Mouse (Mus musculus) kidney, embryonic 16.5 days (tissue): ENCODE data around the gene Plce1. TPM values are rescaled to one million over a fixed set of nuclear protein-coding genes. Genes with fewer than 3 reads are reported as not detected.

Experiments used
- ATAC-seq: fragments of 200-750 bp; cut with Nextera tagmentation; 2 replicates; pipeline ENCODE4 v1.8.0; 2017; ENCODE audit warnings: moderate TSS enrichment; ENCODE audit not compliant: low FRiP score, low TSS enrichment
- H3K27ac ChIP-seq: fragments of 300-500 bp; sonication (generic); 2 replicates; pipeline ENCODE4 v1.5.1; 2014; ENCODE audit warnings: low read length
- H3K27me3 ChIP-seq: fragments of 300-500 bp; sonication (generic); 2 replicates; pipeline ENCODE4 v1.6.1; 2014; ENCODE audit warnings: low read length, control low read depth, mixed read lengths; ENCODE audit not compliant: insufficient read depth
- H3K36me3 ChIP-seq: fragments of 300-500 bp; sonication (generic); 2 replicates; pipeline ENCODE4 v1.6.1; 2014; ENCODE audit warnings: low read length, control low read depth, mixed read lengths; ENCODE audit not compliant: insufficient read depth
- H3K4me1 ChIP-seq: fragments of 300-500 bp; sonication (generic); 2 replicates; pipeline ENCODE4 v1.6.1; 2014; ENCODE audit warnings: low read length, control low read depth, mixed read lengths; ENCODE audit not compliant: insufficient read depth
- H3K4me2 ChIP-seq: fragments of 300-500 bp; sonication (generic); replicated peaks from 2 replicates; pipeline ENCODE4 v1.6.1; 2014; ENCODE audit warnings: low read depth, low read length
- H3K4me3 ChIP-seq: fragments of 300-500 bp; sonication (generic); 2 replicates; pipeline ENCODE4 v1.5.1; 2014; ENCODE audit warnings: mild to moderate bottlenecking, low read length
- H3K9ac ChIP-seq: fragments of 300-500 bp; sonication (generic); replicated peaks from 2 replicates; pipeline ENCODE4 v1.6.1; 2014; ENCODE audit warnings: low read length
- H3K9me3 ChIP-seq: fragments of 300-500 bp; sonication (generic); 2 replicates; pipeline ENCODE4 v1.6.1; 2016; ENCODE audit warnings: low read length, control low read depth
- WGBS: fragments of 180-500 bp; shearing (Covaris S2); extraction: QIAGEN DNeasy Blood & Tissue Kit; methylation state at CpG from one replicate; pipeline ENCODE4 v1.1.7; 2014; 5-methylcytosine and 5-hydroxymethylcytosine counted together
- polyA plus RNA-seq: library from polyadenylated mRNA; unstranded; fragments of >200 nt; fragmentation: Nextera tagmentation; extraction: Ambion mirVana; gene quantifications from 2 replicates; pipeline ENCODE4 v1.2.1, GENCODE M21; 2015

Plce1 gene
- polyA plus RNA-seq, 1 experiment from 2014 or later, result 3.0 TPM

DNA sequence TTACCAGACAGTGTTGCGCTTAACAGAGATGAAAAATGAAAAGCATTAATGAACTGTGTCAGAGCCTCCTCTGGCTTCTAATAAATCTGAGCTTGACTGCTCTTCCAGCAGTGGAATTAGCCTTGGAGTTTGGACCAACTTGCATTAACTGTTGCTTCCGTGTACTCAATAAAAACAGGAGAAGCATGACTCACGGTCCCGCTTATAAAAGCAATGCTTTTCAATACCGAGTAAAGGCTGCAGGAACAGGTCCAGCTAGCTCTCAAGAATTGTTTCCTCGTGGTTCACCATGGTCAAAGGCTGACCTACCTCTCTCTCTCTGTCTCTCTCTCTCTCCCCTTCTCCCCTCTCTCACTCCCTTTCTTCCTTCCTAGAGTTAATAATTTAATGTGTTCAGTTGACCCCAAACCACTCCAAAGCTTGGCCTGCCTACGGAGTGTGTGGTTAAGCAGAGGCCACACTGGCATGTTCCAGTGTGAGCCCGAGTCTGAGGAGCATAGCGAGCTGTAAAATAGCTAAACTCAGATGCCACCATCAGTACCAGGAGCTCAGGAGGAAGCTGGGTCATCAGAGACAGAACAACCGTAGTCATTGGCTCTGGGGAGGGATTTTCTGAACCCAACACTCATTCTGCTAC lies 10.5 kb upstream of the Plce1 start:
- ATAC-seq, result peak; percentile 69; the same call in 1 of the 2 replicates
- H3K4me3 ChIP-seq, result no peak overlapping the region
- H3K4me2 ChIP-seq, result no peak overlapping the region
- H3K36me3 ChIP-seq, result no peaks in the 10 kb centered on the region
- H3K9ac ChIP-seq, result no peak overlapping the region
- no peak overlapping the region for H3K27ac ChIP-seq
- no peaks in the 10 kb centered on the region for H3K27me3 ChIP-seq
- H3K4me1 ChIP-seq, result no peaks in the 10 kb centered on the region
- no peaks in the 10 kb centered on the region for H3K9me3 ChIP-seq
- 58% methylated on average over 10 of the region's 10 CpGs for WGBS

DNA sequence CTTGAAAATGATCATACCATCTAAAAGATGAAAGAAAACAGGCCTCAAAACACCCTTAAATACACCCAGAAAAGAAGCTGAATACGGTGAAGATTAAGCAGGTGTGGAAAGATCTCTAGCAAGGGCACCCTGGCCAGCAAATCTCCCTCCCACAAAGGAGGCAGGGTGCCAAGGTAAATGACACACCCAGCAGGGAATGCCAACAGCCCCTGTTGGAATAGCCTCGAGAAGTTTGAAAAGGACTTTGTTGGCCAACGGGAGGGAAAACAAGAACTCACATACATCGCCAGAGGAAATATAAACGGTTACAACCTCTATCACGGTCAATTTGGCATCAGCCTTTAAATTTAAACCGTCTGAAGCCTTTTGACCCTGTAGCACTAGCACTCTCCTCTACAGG lies 5.5 kb upstream of the Plce1 start:
- Histone ChIP-seq H3K9me3 (no peaks in the 10 kb centered on the region), H3K36me3 (no peaks in the 10 kb centered on the region), H3K4me1 (0 out of 2 replicates have a peak, but pooled peaks cover 3% of the 10 kb centered on the region), H3K9ac (no peak overlapping the region), H3K4me3 (no peak overlapping the region), H3K27me3 (peaks cover 11% of the 10 kb centered on the region; the same call in 1 of the 2 replicates), H3K27ac (no peak overlapping the region), H3K4me2 (no peak overlapping the region)
- 46% methylated on average over 7 of the region's 7 CpGs for WGBS
- ATAC-seq, result no peak

DNA sequence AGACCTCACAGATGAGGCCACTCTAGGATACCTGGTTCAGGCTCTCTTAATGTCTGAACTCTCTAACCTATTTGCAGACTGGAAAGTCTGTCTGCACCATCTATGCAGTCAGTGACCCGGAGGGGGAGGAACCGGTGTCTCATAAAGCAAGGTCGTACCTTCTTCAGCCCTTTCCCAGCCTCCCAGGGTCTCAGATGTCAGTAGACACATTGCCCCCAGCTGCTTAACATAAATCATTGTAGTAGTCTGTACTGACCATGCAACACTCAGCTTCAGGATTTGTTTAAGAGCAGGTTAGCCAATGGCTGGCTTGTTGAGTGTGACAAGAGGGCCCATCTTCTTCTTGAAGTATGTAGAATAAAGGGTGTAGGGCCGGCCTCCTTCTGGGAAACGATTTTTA lies 2.6 kb upstream of the Plce1 start:
- no peaks in the 10 kb centered on the region for H3K9me3 ChIP-seq
- H3K9ac ChIP-seq, result no peak overlapping the region
- ATAC-seq, result peak; percentile 74; the same call in 1 of the 2 replicates
- H3K4me3 ChIP-seq, result no peak overlapping the region
- peaks cover 20% of the 10 kb centered on the region for H3K4me1 ChIP-seq
- H3K36me3 ChIP-seq, result no peaks in the 10 kb centered on the region
- no peak overlapping the region for H3K27ac ChIP-seq
- 20% methylated on average over 5 of the region's 5 CpGs for WGBS
- no peak overlapping the region for H3K4me2 ChIP-seq
- H3K27me3 ChIP-seq, result peaks cover 15% of the 10 kb centered on the region

DNA sequence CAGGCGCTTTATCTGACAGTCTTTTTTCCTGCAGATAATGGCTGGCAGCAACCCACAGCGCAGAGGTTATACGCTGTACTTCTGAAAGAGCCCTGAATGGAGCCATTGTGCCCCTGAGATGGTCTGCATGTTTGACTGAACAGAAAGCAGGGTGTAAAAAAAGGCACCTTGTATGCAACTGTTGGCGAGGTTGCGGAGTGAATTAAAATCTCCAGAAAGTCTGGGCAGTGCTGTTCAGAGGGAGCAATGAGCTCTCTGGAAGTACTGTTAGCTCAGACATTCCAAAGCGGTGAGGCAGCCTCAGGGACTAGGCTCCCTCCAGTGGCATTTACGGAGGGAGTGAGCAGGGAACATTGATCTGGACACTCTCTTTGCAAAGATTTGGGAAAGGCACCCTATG lies 2.0 kb upstream of the Plce1 start:
- WGBS, result 35% methylated on average over 7 of the region's 7 CpGs
- 0 out of 2 replicates have a peak, but pooled peaks have one; percentile 44 for ATAC-seq
- Histone ChIP-seq H3K4me1 (peaks cover 20% of the 10 kb centered on the region), H3K27me3 (peaks cover 19% of the 10 kb centered on the region), H3K27ac (no peak overlapping the region), H3K4me3 (no peak overlapping the region), H3K36me3 (no peaks in the 10 kb centered on the region), H3K4me2 (no peak overlapping the region), H3K9ac (no peak overlapping the region), H3K9me3 (no peaks in the 10 kb centered on the region)

DNA sequence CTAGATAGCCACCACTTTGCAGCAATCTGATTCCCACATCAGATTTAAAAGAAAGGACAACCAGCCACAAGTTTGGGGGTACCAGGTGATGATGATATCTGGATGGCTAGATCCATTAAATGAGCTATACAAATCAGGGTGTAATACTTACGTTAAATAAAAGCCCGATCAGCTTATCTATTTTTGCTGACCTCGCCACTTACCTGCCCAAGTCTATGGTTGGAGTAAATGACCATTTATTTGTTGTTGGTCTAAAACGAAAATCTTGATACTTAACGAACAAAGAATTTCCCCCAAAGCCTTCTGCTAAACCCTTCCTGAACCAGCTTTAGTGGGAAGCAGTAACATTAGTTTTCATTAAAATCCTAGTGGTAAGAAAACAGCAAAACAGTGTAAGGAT lies 1.4 kb upstream of the Plce1 start:
- Histone ChIP-seq H3K27me3 (peaks cover 19% of the 10 kb centered on the region), H3K4me1 (peaks cover 20% of the 10 kb centered on the region), H3K4me3 (no peak overlapping the region), H3K9me3 (no peaks in the 10 kb centered on the region), H3K9ac (no peak overlapping the region), H3K36me3 (no peaks in the 10 kb centered on the region), H3K27ac (no peak overlapping the region), H3K4me2 (no peak overlapping the region)
- WGBS, result 77% methylated on average over 5 of the region's 5 CpGs
- ATAC-seq, result no peak

DNA sequence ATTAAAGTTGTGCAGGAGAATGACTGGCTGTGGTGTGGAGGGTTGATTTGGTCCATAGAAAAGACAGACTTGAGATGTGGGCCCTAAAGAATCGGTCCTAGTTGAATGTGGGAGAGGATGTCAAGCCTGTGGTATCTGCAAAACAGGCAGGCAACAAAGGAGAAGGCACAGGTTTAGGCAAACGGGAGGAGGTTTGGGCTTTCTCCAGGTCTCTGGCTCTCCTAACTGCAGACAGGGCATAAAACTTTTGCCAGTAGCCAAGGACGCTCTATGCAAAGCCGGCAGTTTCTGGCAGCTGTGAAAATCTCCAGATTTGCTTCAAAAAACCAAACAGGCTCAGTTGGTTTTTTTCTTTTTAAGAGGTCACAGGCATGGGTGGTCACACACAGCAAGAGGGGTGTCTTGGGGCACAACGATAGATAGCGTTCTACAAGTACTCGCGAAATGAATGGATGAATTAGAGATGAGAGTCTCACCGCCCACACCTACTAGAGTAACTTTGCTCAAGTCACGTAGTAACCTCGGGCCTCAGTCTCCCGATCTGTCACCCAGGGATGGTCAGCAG lies 671 bp upstream of the Plce1 start:
- Histone ChIP-seq H3K9me3 (no peaks in the 10 kb centered on the region), H3K27ac (no peak overlapping the region), H3K36me3 (no peaks in the 10 kb centered on the region), H3K4me3 (peak overlapping the region; percentile 57), H3K4me2 (peak overlapping the region; percentile 97), H3K27me3 (peaks cover 19% of the 10 kb centered on the region), H3K4me1 (peaks cover 20% of the 10 kb centered on the region), H3K9ac (peak overlapping the region; percentile 64; the same call in 1 of the 2 replicates)
- no peak for ATAC-seq
- 9% methylated on average over 12 of the region's 12 CpGs for WGBS

DNA sequence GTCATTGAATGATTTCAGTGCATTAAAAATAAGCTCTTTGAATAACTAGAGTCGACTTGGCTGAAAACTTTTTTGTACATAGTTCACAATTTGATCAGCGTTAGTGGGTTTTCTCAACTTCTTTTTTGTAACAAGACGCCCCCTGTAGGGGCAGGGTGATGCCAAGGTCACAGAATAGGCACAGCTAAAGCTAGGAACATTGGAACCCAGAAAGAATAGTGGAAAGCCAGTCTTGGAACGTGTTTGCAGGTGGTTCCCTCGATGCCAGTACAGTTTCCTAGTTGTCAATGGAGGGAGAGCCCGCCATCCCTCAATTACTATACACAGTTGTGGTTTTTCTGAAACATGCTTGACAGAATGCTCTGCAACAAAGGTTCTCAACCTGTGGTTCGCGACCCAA lies 997 bp downstream of the Plce1 start:
- WGBS, result 24% methylated on average over 8 of the region's 8 CpGs
- no peaks in the 10 kb centered on the region for H3K9me3 ChIP-seq
- H3K9ac ChIP-seq, result no peak overlapping the region
- H3K27ac ChIP-seq, result no peak overlapping the region
- peak overlapping the region; percentile 97 for H3K4me2 ChIP-seq
- ATAC-seq, result no peak
- no peaks in the 10 kb centered on the region for H3K36me3 ChIP-seq
- H3K4me3 ChIP-seq, result peak overlapping the region; percentile 57
- peaks cover 19% of the 10 kb centered on the region for H3K27me3 ChIP-seq
- peaks cover 20% of the 10 kb centered on the region for H3K4me1 ChIP-seq

DNA sequence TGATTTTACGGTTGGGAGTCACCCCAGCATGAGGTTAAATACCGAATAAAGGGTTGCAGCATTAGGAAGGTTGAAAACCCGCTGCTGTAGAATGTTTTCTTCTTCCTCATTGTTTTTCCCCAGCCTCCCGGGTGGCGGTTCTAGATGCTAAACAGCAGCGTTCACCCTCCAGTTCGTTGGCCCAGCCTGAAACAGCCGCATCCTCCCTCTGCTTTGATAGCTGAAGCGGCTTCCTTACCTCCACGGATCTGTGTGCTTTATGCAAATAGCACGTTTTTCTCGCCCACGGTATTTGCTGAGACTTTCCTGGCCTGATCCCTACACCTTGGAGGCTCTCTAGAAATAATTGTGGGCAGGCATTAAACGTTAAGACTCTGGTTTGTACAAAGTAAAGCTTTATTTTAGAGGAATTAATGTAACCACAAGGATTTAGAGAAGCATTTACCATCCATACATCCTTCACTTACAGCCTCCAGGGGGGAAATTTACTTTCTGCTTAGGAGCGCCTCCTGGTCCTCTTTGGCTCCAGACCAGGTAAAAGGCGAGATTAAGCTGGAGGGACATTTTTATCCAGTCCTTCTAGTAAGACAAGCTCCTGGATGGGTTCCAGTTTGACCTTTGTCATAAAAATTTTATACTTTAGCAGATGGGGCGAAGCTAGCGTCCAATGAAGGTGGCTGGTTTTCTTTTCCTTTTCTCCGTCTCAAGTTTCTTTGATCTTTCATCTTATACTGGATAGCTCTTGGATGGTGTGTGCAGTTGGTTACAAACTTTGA lies 1.7 kb downstream of the Plce1 start:
- peaks cover 19% of the 10 kb centered on the region for H3K27me3 ChIP-seq
- H3K4me2 ChIP-seq, result peak overlapping the region; percentile 97; the same call in 1 of the 2 replicates
- H3K27ac ChIP-seq, result no peak overlapping the region
- no peaks in the 10 kb centered on the region for H3K9me3 ChIP-seq
- H3K4me3 ChIP-seq, result peak overlapping the region; percentile 57; the same call in 1 of the 2 replicates
- no peaks in the 10 kb centered on the region for H3K36me3 ChIP-seq
- 21% methylated on average over 19 of the region's 19 CpGs for WGBS
- peaks cover 20% of the 10 kb centered on the region for H3K4me1 ChIP-seq
- H3K9ac ChIP-seq, result no peak overlapping the region
- ATAC-seq, result no peak

DNA sequence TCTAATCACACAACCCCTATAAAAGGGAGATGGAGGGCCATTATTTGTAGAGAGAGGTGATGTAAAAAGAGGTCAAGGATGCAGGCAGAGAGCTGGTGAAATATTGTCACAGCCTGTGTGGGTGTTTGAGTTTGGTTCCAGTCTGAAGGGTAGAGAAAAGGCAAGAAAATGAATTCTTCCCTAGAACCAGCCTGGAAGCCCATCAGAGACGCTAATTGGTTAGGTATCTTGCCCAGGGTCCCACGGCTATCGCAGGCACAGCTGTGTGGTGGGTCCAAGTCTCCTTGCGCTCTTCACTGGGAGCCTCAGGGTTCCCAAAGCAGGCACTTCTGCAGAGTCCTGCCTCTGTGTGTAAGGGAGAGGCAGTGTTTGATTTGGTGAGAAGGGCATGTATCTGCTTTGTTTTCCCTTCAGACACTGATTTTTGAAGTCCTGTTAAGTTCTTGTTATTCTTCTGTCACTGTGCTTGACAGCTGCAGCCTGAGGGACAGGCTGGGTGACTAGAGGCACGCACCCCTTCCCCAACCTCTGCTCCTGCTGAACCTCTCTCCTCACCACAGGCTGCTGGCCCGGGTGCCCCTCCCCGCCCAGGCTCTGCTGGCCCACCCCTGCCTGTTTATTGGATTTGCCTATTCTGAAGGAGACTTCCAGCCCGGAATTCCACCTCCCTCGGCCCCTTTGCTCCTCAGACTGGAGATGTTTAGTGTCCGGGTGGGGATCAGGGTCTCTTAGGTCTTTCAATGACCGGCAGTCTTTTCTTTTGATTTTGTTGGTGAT lies 5.1 kb downstream of the Plce1 start:
- no peak overlapping the region for H3K27ac ChIP-seq
- peaks cover 8% of the 10 kb centered on the region for H3K27me3 ChIP-seq
- H3K4me1 ChIP-seq, result peaks cover 13% of the 10 kb centered on the region
- no peak overlapping the region for H3K9ac ChIP-seq
- no peak overlapping the region for H3K4me2 ChIP-seq
- no peak overlapping the region for H3K4me3 ChIP-seq
- 18% methylated on average over 11 of the region's 11 CpGs for WGBS
- no peaks in the 10 kb centered on the region for H3K9me3 ChIP-seq
- ATAC-seq, result no peak
- H3K36me3 ChIP-seq, result no peaks in the 10 kb centered on the region
